Mouse (Mus musculus): Measurements from ENCODE around the gene Bcat1.

DNA sequence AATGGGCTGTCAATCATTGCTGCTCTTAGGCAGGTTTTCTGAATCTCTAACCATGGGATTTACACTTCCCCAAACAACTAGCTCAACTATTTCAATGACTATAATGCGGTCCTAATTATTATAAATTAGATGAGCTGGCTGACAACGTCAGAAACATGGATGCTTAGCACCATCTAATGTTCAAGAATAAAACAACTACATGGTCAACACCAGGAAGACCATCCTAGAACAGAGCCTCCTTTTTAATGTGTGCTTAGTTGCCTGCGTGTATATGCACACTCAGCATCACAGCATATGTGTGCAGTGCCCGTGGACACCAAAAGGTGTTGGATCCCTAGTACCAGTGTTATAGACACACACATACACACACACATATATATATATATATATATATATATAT, 111.8 kb downstream of the Bcat1 start:
- TF ChIP-seq CTCF (IDR thresholded peaks at IDR 0.05), result peak; percentile 54
- TF ChIP-seq EP300 (IDR thresholded peaks at IDR 0.05), result no peak
